Mouse (Mus musculus) cerebellum, postnatal 36 days (tissue): ENCODE data around the gene Mapk14.

Experiments used
- DNase-seq, 2 experiments: peaks; one replicate each; pipeline ENCODE4 v3.0.0; 2021 to 2022; ENCODE audit warnings: mixed read lengths in 2 of 2

Gene Mapk14

GRCm38 (mm10) chr17:28797031-28797430, 105.9 kb downstream of the Mapk14 start:
- no peak for DNase-seq
